Mouse (Mus musculus) hindbrain, embryonic 11.5 days (tissue): ENCODE results near the gene Casp8ap2. TPM values are rescaled to one million over a fixed set of nuclear protein-coding genes. Genes with fewer than 3 reads are reported as not detected.

ENCODE experiments used
- ATAC-seq: fragments of 200-750 bp; cut with Nextera tagmentation; 2 replicates; pipeline ENCODE4 v1.8.0; 2017; ENCODE audit warnings: mild to moderate bottlenecking, moderate TSS enrichment, moderate library complexity; ENCODE audit not compliant: low FRiP score
- DNase-seq: peaks from one replicate; pipeline ENCODE4 v3.0.0-alpha.2; 2015; ENCODE audit warnings: low spot score
- H3K27ac ChIP-seq: fragments of 300-500 bp; sonication (generic); 2 replicates; pipeline ENCODE4 v1.5.1; 2014; ENCODE audit warnings: mild to moderate bottlenecking, low read depth, low read length
- H3K27me3 ChIP-seq: fragments of 300-500 bp; sonication (generic); 2 replicates; pipeline ENCODE4 v1.6.1; 2014; ENCODE audit warnings: mild to moderate bottlenecking, low read length, moderate library complexity, mixed read lengths; ENCODE audit not compliant: control insufficient read depth, insufficient read depth
- H3K36me3 ChIP-seq: fragments of 300-500 bp; sonication (generic); 2 replicates; pipeline ENCODE4 v1.6.1; 2014; ENCODE audit warnings: mild to moderate bottlenecking, low read length, moderate library complexity, mixed read lengths; ENCODE audit not compliant: control insufficient read depth, insufficient read depth
- H3K4me1 ChIP-seq: fragments of 300-500 bp; sonication (generic); replicated peaks from 2 replicates; pipeline ENCODE4 v1.6.1; 2014; ENCODE audit warnings: low read length, mixed read lengths; ENCODE audit not compliant: control insufficient read depth, insufficient read depth
- H3K4me2 ChIP-seq: fragments of 300-500 bp; sonication (generic); replicated peaks from 2 replicates; pipeline ENCODE4 v1.6.1; 2014; ENCODE audit warnings: mild to moderate bottlenecking, low read depth, low read length
- H3K4me3 ChIP-seq: fragments of 300-500 bp; sonication (generic); 2 replicates; pipeline ENCODE4 v1.5.1; 2014; ENCODE audit warnings: low read depth, low read length
- H3K9ac ChIP-seq: fragments of 300-500 bp; sonication (generic); 2 replicates; pipeline ENCODE4 v1.6.1; 2014; ENCODE audit warnings: low read depth, low read length
- H3K9me3 ChIP-seq: fragments of 300-500 bp; sonication (generic); 2 replicates; pipeline ENCODE4 v1.6.1; 2016; ENCODE audit warnings: low read length; ENCODE audit not compliant: control insufficient read depth
- WGBS: fragments of 180-500 bp; shearing (Covaris S2); extraction: QIAGEN DNeasy Blood & Tissue Kit; methylation state at CpG from one replicate; pipeline ENCODE4 v1.1.7; 2014; 5-methylcytosine and 5-hydroxymethylcytosine counted together
- polyA plus RNA-seq: library from polyadenylated mRNA; unstranded; fragments of >200 nt; fragmentation: Nextera tagmentation; extraction: Ambion mirVana; gene quantifications from 2 replicates; pipeline ENCODE4 v1.2.1, GENCODE M21; 2014

The Casp8ap2 gene
- polyA plus RNA-seq, 1 experiment from 2014 or later: 69.1 TPM

GRCm38 (mm10) chr4:32680843-32681242, 65.6 kb downstream of the Casp8ap2 start:
- Histone ChIP-seq H3K36me3 (0 out of 2 replicates have a peak, but pooled peaks cover 2% of the 10 kb centered on the region), H3K27ac (no peak overlapping the region), H3K9ac (no peak overlapping the region), H3K9me3 (no peaks in the 10 kb centered on the region), H3K4me1 (no peaks in the 10 kb centered on the region), H3K4me2 (no peak overlapping the region), H3K4me3 (no peak overlapping the region), H3K27me3 (no peaks in the 10 kb centered on the region)
- DNase-seq: peak; percentile 10
- no peak for ATAC-seq
- WGBS: 84% methylated on average over 3 of the region's 3 CpGs

- no peak overlapping the region for H3K4me3 ChIP-seq
- H3K9me3 ChIP-seq: no peaks in the 10 kb centered on the region
- DNase-seq (no peak), ATAC-seq (no peak)
- H3K36me3 ChIP-seq: 0 out of 2 replicates have a peak, but pooled peaks cover 2% of the 10 kb centered on the region
- 91% methylated on average over 4 of the region's 4 CpGs for WGBS
- no peak overlapping the region for H3K4me2 ChIP-seq
- no peak overlapping the region for H3K9ac ChIP-seq
- H3K27me3 ChIP-seq: no peaks in the 10 kb centered on the region
- no peak overlapping the region for H3K27ac ChIP-seq
- H3K4me1 ChIP-seq: no peaks in the 10 kb centered on the region
Measured at GRCm38 (mm10) chr4:32682471-32682870, 67.2 kb downstream of the Casp8ap2 start.

- H3K4me2 ChIP-seq: no peak overlapping the region
- 91% methylated on average over 6 of the region's 6 CpGs for WGBS
Measured at GRCm38 (mm10) chr4:32683061-32683582, 67.9 kb downstream of the Casp8ap2 start.

More at GRCm38 (mm10) chr4:32683061-32683582, 67.9 kb downstream of the Casp8ap2 start:
- H3K4me3 ChIP-seq: no peak overlapping the region
- no peak overlapping the region for H3K27ac ChIP-seq
- DNase-seq (no peak), ATAC-seq (no peak)
- no peak overlapping the region for H3K9ac ChIP-seq
- 0 out of 2 replicates have a peak, but pooled peaks cover under 1% of the 10 kb centered on the region for H3K36me3 ChIP-seq
- no peaks in the 10 kb centered on the region for H3K9me3 ChIP-seq
- no peaks in the 10 kb centered on the region for H3K4me1 ChIP-seq
- H3K27me3 ChIP-seq: no peaks in the 10 kb centered on the region

Other genes with a start within 250 kb of the Casp8ap2 start
- gene Gja10, start 12.7 kb upstream of the Casp8ap2 start, polyA plus RNA-seq: not detected in 2 replicates
- 17.5 and 27.3 TPM in 2 replicates for gene Mdn1, start 41.7 kb downstream of the Casp8ap2 start, polyA plus RNA-seq
- 154 and 162 TPM in 2 replicates for gene Lyrm2, start 184.8 kb downstream of the Casp8ap2 start, polyA plus RNA-seq